Comparison of ENCODE assay signal across 7 mouse cellular contexts in genomic region chr4:126300916-126301583, GRCm38 (mm10). TPM values are rescaled to one million over a fixed set of nuclear protein-coding genes. Genes with fewer than 3 reads are reported as not detected.
DNase-seq lines count a peak whose midpoint lies in the region; ATAC-seq and TF ChIP-seq lines count a peak whose summit lies in the region.

No protein-coding gene starts in this region.

- peak overlapping the region; percentile 85 for H3K4me2 ChIP-seq in limb, embryonic 11.5 days (ENCODE audit: low read depth, severe bottlenecking)

- peak; percentile 32; the same call in 1 of the 2 replicates for ATAC-seq in limb, embryonic 11.5 days (ENCODE audit: insufficient number of reproducible peaks, low FRiP score, low TSS enrichment, low read depth)

- peaks cover 3% of the 10 kb centered on the region for H3K4me1 ChIP-seq in embryonic fibroblast, embryonic 13.5 days (ENCODE audit: control insufficient read depth, insufficient read depth, low read length)
- peaks cover 32% of the 10 kb centered on the region for H3K4me1 ChIP-seq in limb, embryonic 11.5 days (ENCODE audit: control insufficient read depth, insufficient read depth, low read length)
- peaks cover 25% of the 10 kb centered on the region for H3K4me1 ChIP-seq in olfactory bulb, adult 2 months (ENCODE audit: control insufficient read depth, insufficient read depth, low read length)

- peaks cover 32% of the 10 kb centered on the region for H3K27me3 ChIP-seq in limb, embryonic 11.5 days (ENCODE audit: control insufficient read depth, insufficient read depth, low read length)

- peak overlapping the region; percentile 37; the same call in 1 of the 2 replicates for H3K27ac ChIP-seq in embryonic fibroblast, embryonic 13.5 days (ENCODE audit: insufficient read depth, low read length)
- no peak overlapping the region for H3K27ac ChIP-seq in limb, embryonic 11.5 days (replicated peaks; ENCODE audit: low read depth, low read length)
- H3K27ac ChIP-seq in olfactory bulb, adult 2 months (ENCODE audit: insufficient read depth, low read depth, low read length), result no peak overlapping the region

- 0 out of 2 replicates have a peak overlapping the region, but pooled peaks have one; percentile 1 for H3K4me3 ChIP-seq in embryonic fibroblast, embryonic 13.5 days (ENCODE audit: insufficient read depth, low read length)
- H3K4me3 ChIP-seq in limb, embryonic 11.5 days (ENCODE audit: low read depth, low read length), result peak overlapping the region; percentile 43
- 0 out of 2 replicates have a peak overlapping the region, but pooled peaks have one; percentile 3 for H3K4me3 ChIP-seq in olfactory bulb, adult 2 months (ENCODE audit: insufficient read depth, low read depth, low read length)

- no peak; the same call in 1 of the 2 replicates for TF ChIP-seq POLR2A in embryonic fibroblast, embryonic 13.5 days (IDR thresholded peaks at IDR 0.05; ENCODE audit: low read depth, low read length)
- TF ChIP-seq POLR2A in olfactory bulb, adult 2 months (IDR thresholded peaks at IDR 0.05; ENCODE audit: insufficient read depth, low read depth, low read length), result no peak

- no peaks in the 10 kb centered on the region for H3K9me3 ChIP-seq in limb, embryonic 11.5 days (ENCODE audit: control insufficient read depth, low read length)

- TF ChIP-seq CTCF in embryonic fibroblast, embryonic 13.5 days (IDR thresholded peaks at IDR 0.05; ENCODE audit: borderline replicate concordance, insufficient read depth, low read length), result no peak
- TF ChIP-seq CTCF in olfactory bulb, adult 2 months (IDR thresholded peaks at IDR 0.05; ENCODE audit: insufficient read depth, low read depth, low read length), result no peak

- H3K36me3 ChIP-seq in limb, embryonic 11.5 days (ENCODE audit: control insufficient read depth, insufficient read depth, low read length), result no peaks in the 10 kb centered on the region; the same call in 1 of the 2 replicates

- under 1% methylated on average over 50 of the region's 50 CpGs for WGBS in limb, embryonic 11.5 days
- WGBS in olfactory bulb, adult 2 months, result 3% methylated on average over 50 of the region's 50 CpGs

- peak; percentile 35 for DNase-seq in thymus, postnatal 4 days
- no peak for DNase-seq in thymus, postnatal 25 days
- peak; percentile 59 for DNase-seq in limb, embryonic 11.5 days (ENCODE audit: low spot score)
- no peak for DNase-seq in right cerebral cortex, adult 18-20 months
- no peak for DNase-seq in thymus, postnatal 14 days

- peak overlapping the region; percentile 43 for H3K9ac ChIP-seq in limb, embryonic 11.5 days (ENCODE audit: low read length)

RNA-seq across cellular contexts. Expression of gene Col8a2, which starts 14.5 kb away (rescaled TPM):
- polyA plus RNA-seq in embryonic fibroblast, embryonic 13.5 days (2011; ENCODE audit: insufficient read length, low read depth, missing spikeins), result 7.7 and 40.4 TPM in 2 replicates
- polyA plus RNA-seq in limb, embryonic 11.5 days (2014; fragmentation: Nextera tagmentation; extraction: Ambion mirVana), result 1.4 and 1.5 TPM in 2 replicates
- polyA plus RNA-seq in olfactory bulb, adult 2 months (2012; ENCODE audit: insufficient read depth, insufficient read length, low replicate concordance, missing spikeins), result not detected in 2 replicates

RNA-seq across cellular contexts. Expression of gene Adprhl2, which starts 20.5 kb away (rescaled TPM):
- polyA plus RNA-seq in embryonic fibroblast, embryonic 13.5 days (2011; ENCODE audit: insufficient read length, low read depth, missing spikeins), result 15.9 and 16.7 TPM in 2 replicates
- 59.2 and 62.0 TPM in 2 replicates for polyA plus RNA-seq in limb, embryonic 11.5 days (2014; fragmentation: Nextera tagmentation; extraction: Ambion mirVana)
- polyA plus RNA-seq in olfactory bulb, adult 2 months (2012; ENCODE audit: insufficient read depth, insufficient read length, low replicate concordance, missing spikeins), result not detected in 2 replicates

RNA-seq across cellular contexts. Expression of gene Tekt2, which starts 24.4 kb away (rescaled TPM):
- 3.1 and 3.9 TPM in 2 replicates for polyA plus RNA-seq in embryonic fibroblast, embryonic 13.5 days (2011; ENCODE audit: insufficient read length, low read depth, missing spikeins)
- 2.6 and 3.1 TPM in 2 replicates for polyA plus RNA-seq in limb, embryonic 11.5 days (2014; fragmentation: Nextera tagmentation; extraction: Ambion mirVana)
- polyA plus RNA-seq in olfactory bulb, adult 2 months (2012; ENCODE audit: insufficient read depth, insufficient read length, low replicate concordance, missing spikeins), result not detected in 2 replicates

RNA-seq across cellular contexts. Expression of gene Trappc3, which starts 38.9 kb away (rescaled TPM):
- polyA plus RNA-seq in embryonic fibroblast, embryonic 13.5 days (2011; ENCODE audit: insufficient read length, low read depth, missing spikeins), result 96.6 and 102 TPM in 2 replicates
- 25.0 and 32.2 TPM in 2 replicates for polyA plus RNA-seq in limb, embryonic 11.5 days (2014; fragmentation: Nextera tagmentation; extraction: Ambion mirVana)
- polyA plus RNA-seq in olfactory bulb, adult 2 months (2012; ENCODE audit: insufficient read depth, insufficient read length, low replicate concordance, missing spikeins), result 342 TPM in 1 of 2 replicates, not detected in the other

RNA-seq across cellular contexts. Expression of gene Map7d1, which starts 44.9 kb away (rescaled TPM):
- 83.0 and 98.9 TPM in 2 replicates for polyA plus RNA-seq in embryonic fibroblast, embryonic 13.5 days (2011; ENCODE audit: insufficient read length, low read depth, missing spikeins)
- 54.6 and 61.2 TPM in 2 replicates for polyA plus RNA-seq in limb, embryonic 11.5 days (2014; fragmentation: Nextera tagmentation; extraction: Ambion mirVana)
- polyA plus RNA-seq in olfactory bulb, adult 2 months (2012; ENCODE audit: insufficient read depth, insufficient read length, low replicate concordance, missing spikeins), result 379 TPM in 1 of 2 replicates, not detected in the other

Comparison
In these comparisons a context has a peak if more than half of its experiments do, and no peak if none do; other contexts are left out.
1. DNase-seq: peak in thymus, postnatal 4 days (single experiment) and limb, embryonic 11.5 days (single experiment); none in thymus, postnatal 25 days (single experiment), right cerebral cortex, adult 18-20 months (single experiment) and thymus, postnatal 14 days (single experiment).
2. RNA of gene Adprhl2, which starts 20.5 kb away (polyA plus RNA-seq): 59.2 to 62.0 TPM in limb, embryonic 11.5 days and 15.9 to 16.7 TPM in embryonic fibroblast, embryonic 13.5 days; not detected in olfactory bulb, adult 2 months; every median in the first group is over 10 times any median in the second.
3. Peak in every context shown above with its lines, with median percentiles within 50 percentile points of each other: H3K4me3 ChIP-seq.